Mouse (Mus musculus) liver, embryonic 12.5 days (tissue): ENCODE results near the gene Mpdu1. TPM values are rescaled to one million over a fixed set of nuclear protein-coding genes. Genes with fewer than 3 reads are reported as not detected.
A peak's percentile ranks its signal among the peaks of the same experiment; 100 is the strongest.

Source experiments
- ATAC-seq: fragments of 200-750 bp; cut with Nextera tagmentation; 2 replicates; pipeline ENCODE4 v1.8.0; 2017; ENCODE audit warnings: moderate number of reproducible peaks, mild to moderate bottlenecking, moderate library complexity
- H3K27ac ChIP-seq: fragments of 300-500 bp; sonication (generic); 2 replicates; pipeline ENCODE4 v1.5.1; 2016; ENCODE audit warnings: mild to moderate bottlenecking
- H3K27me3 ChIP-seq: fragments of 300-500 bp; sonication (generic); replicated peaks from 2 replicates; pipeline ENCODE4 v1.6.1; 2016; ENCODE audit warnings: mild to moderate bottlenecking, moderate library complexity
- H3K36me3 ChIP-seq: fragments of 300-500 bp; sonication (generic); 2 replicates; pipeline ENCODE4 v1.6.1; 2016; ENCODE audit warnings: mild to moderate bottlenecking, moderate library complexity
- H3K4me1 ChIP-seq: fragments of 300-500 bp; sonication (generic); 2 replicates; pipeline ENCODE4 v1.6.1; 2016
- H3K4me2 ChIP-seq: fragments of 300-500 bp; sonication (generic); 2 replicates; pipeline ENCODE4 v1.6.1; 2016; ENCODE audit warnings: mild to moderate bottlenecking, moderate library complexity
- H3K4me3 ChIP-seq: fragments of 300-500 bp; sonication (generic); 2 replicates; pipeline ENCODE4 v1.5.1; 2016; ENCODE audit warnings: mild to moderate bottlenecking, moderate library complexity
- H3K9ac ChIP-seq: fragments of 300-500 bp; sonication (generic); 2 replicates; pipeline ENCODE4 v1.6.1; 2016; ENCODE audit warnings: mild to moderate bottlenecking, moderate library complexity
- H3K9me3 ChIP-seq: fragments of 300-500 bp; sonication (generic); replicated peaks from 2 replicates; pipeline ENCODE4 v1.6.1; 2016; ENCODE audit warnings: mild to moderate bottlenecking, moderate library complexity
- WGBS: fragments of 180-500 bp; shearing (Covaris S2); methylation state at CpG from one replicate; pipeline ENCODE4 v1.1.7; 2016; ENCODE audit not compliant: insufficient replicate concordance; 5-methylcytosine and 5-hydroxymethylcytosine counted together
- polyA plus RNA-seq: library from polyadenylated mRNA; unstranded; fragments of >200 nt; fragmentation: Nextera tagmentation; extraction: Ambion mirVana; gene quantifications from 2 replicates; pipeline ENCODE4 v1.2.1, GENCODE M21; 2016

Mpdu1 gene
- polyA plus RNA-seq, 1 experiment from 2014 or later: 39.4 TPM

- peaks cover 75% of the 10 kb centered on the region for H3K36me3 ChIP-seq
- H3K9ac ChIP-seq: peak overlapping the region; percentile 40
- peak overlapping the region; percentile 30 for H3K4me2 ChIP-seq
- WGBS: 58% methylated on average over 10 of the region's 10 CpGs
- H3K27me3 ChIP-seq: no peaks in the 10 kb centered on the region
- peaks cover 60% of the 10 kb centered on the region for H3K4me1 ChIP-seq
- ATAC-seq: peak; percentile 56; the same call in 1 of the 2 replicates
- no peak overlapping the region for H3K4me3 ChIP-seq
- peak overlapping the region; percentile 34 for H3K27ac ChIP-seq
- no peaks in the 10 kb centered on the region for H3K9me3 ChIP-seq
Observed at GRCm38 (mm10) chr11:69656617-69657461, 5.6 kb downstream of the Mpdu1 start.

- no peaks in the 10 kb centered on the region for H3K9me3 ChIP-seq
- peak overlapping the region; percentile 40; the same call in 1 of the 2 replicates for H3K9ac ChIP-seq
Observed at GRCm38 (mm10) chr11:69656065-69656455, 6.4 kb downstream of the Mpdu1 start.

DNA sequence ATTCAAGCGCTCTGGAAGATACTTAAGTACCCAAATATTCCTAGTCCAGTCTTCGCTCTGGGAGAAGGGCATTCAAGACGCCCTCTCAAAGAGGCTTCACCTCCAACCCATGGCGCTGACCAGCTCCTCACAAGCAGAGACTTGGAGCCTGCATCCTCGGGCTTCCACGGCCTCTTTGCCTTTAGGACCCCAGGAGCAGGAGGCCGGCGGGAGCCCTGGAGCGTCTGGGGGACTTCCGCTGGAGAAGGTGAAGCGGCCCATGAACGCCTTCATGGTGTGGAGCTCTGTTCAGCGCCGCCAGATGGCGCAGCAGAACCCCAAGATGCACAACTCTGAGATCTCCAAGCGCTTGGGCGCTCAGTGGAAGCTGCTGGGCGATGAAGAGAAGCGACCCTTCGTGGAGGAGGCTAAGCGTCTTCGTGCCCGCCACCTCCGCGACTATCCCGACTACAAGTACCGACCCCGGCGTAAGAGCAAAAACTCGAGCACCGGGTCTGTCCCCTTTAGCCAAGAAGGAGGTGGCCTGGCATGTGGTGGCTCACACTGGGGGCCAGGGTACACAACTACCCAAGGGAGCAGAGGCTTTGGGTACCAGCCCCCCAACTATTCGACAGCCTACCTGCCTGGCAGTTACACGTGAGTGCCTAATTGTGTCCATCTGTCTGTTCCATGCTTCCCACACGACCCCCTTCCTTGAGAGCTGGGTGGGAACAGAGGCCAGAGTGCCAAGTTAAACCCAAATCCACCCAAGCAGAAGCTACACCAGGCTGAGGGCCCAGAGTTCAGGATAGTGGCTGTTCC is 7.0 kb downstream of the Mpdu1 start, which contains the start of gene Sox15:
Gene Sox15, plus strand, starts transcription at position 51 of the 801 bp plus-strand sequence.
- peak; percentile 63; the same call in 1 of the 2 replicates for ATAC-seq
- 42% methylated on average over 34 of the region's 34 CpGs for WGBS
- Histone ChIP-seq H3K4me1 (peaks cover 47% of the 10 kb centered on the region), H3K4me2 (no peak within 1 kb of the TSS), H3K9me3 (no peaks in the 10 kb centered on the region), H3K9ac (peak within 1 kb of the TSS; percentile 13; the same call in 1 of the 2 replicates), H3K27me3 (no peaks in the 10 kb centered on the region), H3K4me3 (no peak within 1 kb of the TSS), H3K27ac (peak within 1 kb of the TSS; percentile 34), H3K36me3 (peaks cover 88% of the 10 kb centered on the region)

More at GRCm38 (mm10) chr11:69656065-69656455, 6.4 kb downstream of the Mpdu1 start:
- Histone ChIP-seq H3K4me2 (peak overlapping the region; percentile 30; the same call in 1 of the 2 replicates), H3K27me3 (no peaks in the 10 kb centered on the region), H3K36me3 (peaks cover 83% of the 10 kb centered on the region), H3K27ac (0 out of 2 replicates have a peak overlapping the region, but pooled peaks have one; percentile 34), H3K4me1 (peaks cover 53% of the 10 kb centered on the region), H3K4me3 (no peak overlapping the region)
- 83% methylated on average over 5 of the region's 5 CpGs for WGBS
- ATAC-seq: no peak

GRCm38 (mm10) chr11:69654760-69655159 is 7.7 kb downstream of the Mpdu1 start:
- no peaks in the 10 kb centered on the region for H3K27me3 ChIP-seq
- H3K4me3 ChIP-seq: no peak overlapping the region
- H3K9me3 ChIP-seq: no peaks in the 10 kb centered on the region
- H3K9ac ChIP-seq: no peak overlapping the region
- H3K4me1 ChIP-seq: peaks cover 45% of the 10 kb centered on the region
- peaks cover 89% of the 10 kb centered on the region for H3K36me3 ChIP-seq
- ATAC-seq: no peak
- peak overlapping the region; percentile 22; the same call in 1 of the 2 replicates for H3K27ac ChIP-seq
- 43% methylated on average over 9 of the region's 9 CpGs for WGBS
- H3K4me2 ChIP-seq: no peak overlapping the region

DNA sequence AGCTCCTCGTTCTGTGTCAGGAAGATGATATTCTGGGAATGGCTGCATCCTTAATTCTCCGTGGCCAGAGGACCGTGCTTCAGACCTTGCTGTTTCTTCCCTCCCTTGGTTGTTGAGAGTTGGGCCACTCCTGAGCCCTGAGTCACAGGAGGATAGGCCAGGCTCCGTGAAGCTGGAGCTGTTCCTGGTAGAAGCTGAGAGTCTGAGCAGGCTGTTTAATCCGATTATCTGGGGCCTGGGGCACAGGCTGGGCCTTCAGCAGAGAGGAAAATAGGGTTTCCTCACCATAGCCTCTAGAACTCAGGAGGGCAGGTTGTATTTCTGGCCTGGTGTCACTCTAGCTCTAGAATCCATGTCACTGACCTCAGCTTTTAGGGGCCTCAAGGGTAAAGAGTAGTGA is 9.0 kb downstream of the Mpdu1 start:
- no peak for ATAC-seq
- peaks cover 45% of the 10 kb centered on the region for H3K4me1 ChIP-seq
- H3K4me3 ChIP-seq: no peak overlapping the region
- H3K27ac ChIP-seq: no peak overlapping the region
- no peaks in the 10 kb centered on the region for H3K9me3 ChIP-seq
- no peaks in the 10 kb centered on the region for H3K27me3 ChIP-seq
- H3K9ac ChIP-seq: no peak overlapping the region
- WGBS: 73% methylated on average over 5 of the region's 5 CpGs
- peaks cover 91% of the 10 kb centered on the region for H3K36me3 ChIP-seq
- H3K4me2 ChIP-seq: no peak overlapping the region

GRCm38 (mm10) chr11:69645860-69646259 is 16.6 kb downstream of the Mpdu1 start:
- ATAC-seq: no peak
- H3K4me3 ChIP-seq: no peak overlapping the region
- 90% methylated on average over 5 of the region's 5 CpGs for WGBS
- peaks cover 99% of the 10 kb centered on the region for H3K36me3 ChIP-seq
- no peaks in the 10 kb centered on the region for H3K27me3 ChIP-seq
- no peak overlapping the region for H3K4me2 ChIP-seq
- no peak overlapping the region for H3K9ac ChIP-seq
- no peaks in the 10 kb centered on the region for H3K9me3 ChIP-seq
- no peaks in the 10 kb centered on the region for H3K4me1 ChIP-seq
- no peak overlapping the region for H3K27ac ChIP-seq

GRCm38 (mm10) chr11:69635471-69635870 is 27.0 kb downstream of the Mpdu1 start:
- no peaks in the 10 kb centered on the region for H3K27me3 ChIP-seq
- H3K9ac ChIP-seq: peak overlapping the region; percentile 31; the same call in 1 of the 2 replicates
- H3K9me3 ChIP-seq: no peaks in the 10 kb centered on the region
- H3K4me2 ChIP-seq: peak overlapping the region; percentile 86
- H3K4me3 ChIP-seq: no peak overlapping the region
- WGBS: 82% methylated on average over 3 of the region's 3 CpGs
- peaks cover 39% of the 10 kb centered on the region for H3K36me3 ChIP-seq
- H3K4me1 ChIP-seq: peaks cover 45% of the 10 kb centered on the region
- peak overlapping the region; percentile 40; the same call in 1 of the 2 replicates for H3K27ac ChIP-seq
- ATAC-seq: no peak

GRCm38 (mm10) chr11:69633128-69633866 is 29.1 kb downstream of the Mpdu1 start:
- no peaks in the 10 kb centered on the region for H3K27me3 ChIP-seq
- peak overlapping the region; percentile 98 for H3K27ac ChIP-seq
- peak overlapping the region; percentile 98 for H3K4me3 ChIP-seq
- H3K9me3 ChIP-seq: no peaks in the 10 kb centered on the region
- peaks cover 48% of the 10 kb centered on the region for H3K4me1 ChIP-seq
- H3K9ac ChIP-seq: peak overlapping the region; percentile 99
- ATAC-seq: peak; percentile 60
- H3K4me2 ChIP-seq: peak overlapping the region; percentile 86
- peaks cover 22% of the 10 kb centered on the region for H3K36me3 ChIP-seq
- under 1% methylated on average over 42 of the region's 50 CpGs for WGBS

GRCm38 (mm10) chr11:69632284-69633089 is 30.0 kb downstream of the Mpdu1 start, which contains the start of gene Fxr2:
Fxr2 (plus strand) TSS chr11:69632990.
- Histone ChIP-seq H3K27ac (peak within 1 kb of the TSS; percentile 98), H3K36me3 (peaks cover 14% of the 10 kb centered on the region), H3K4me1 (peaks cover 48% of the 10 kb centered on the region), H3K4me2 (peak within 1 kb of the TSS; percentile 86), H3K27me3 (no peaks in the 10 kb centered on the region), H3K4me3 (peak within 1 kb of the TSS; percentile 98), H3K9me3 (no peaks in the 10 kb centered on the region), H3K9ac (peak within 1 kb of the TSS; percentile 99)
- WGBS: under 1% methylated on average over 48 of the region's 56 CpGs
- peak; percentile 95 for ATAC-seq

DNA sequence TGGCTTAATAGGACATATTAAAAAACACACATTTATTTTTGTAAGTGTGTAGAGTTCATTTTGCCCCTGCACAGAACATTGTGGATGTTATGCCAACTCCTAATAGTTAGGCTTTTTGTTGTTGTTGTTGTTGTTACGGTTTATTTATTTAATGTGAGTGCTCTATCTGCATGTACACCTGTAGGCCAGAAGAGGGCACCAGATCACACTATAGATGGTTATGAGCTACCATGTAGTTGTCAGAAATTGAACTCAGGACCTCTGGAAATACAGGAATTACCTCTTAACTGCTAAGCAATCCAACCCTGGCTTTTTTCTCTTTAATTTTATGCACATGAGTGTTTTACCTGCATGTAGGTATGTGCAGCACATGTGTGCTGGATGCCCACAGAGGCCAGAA is 32.6 kb downstream of the Mpdu1 start:
- WGBS: 63% methylated on average over 1 of the region's 1 CpGs
- Histone ChIP-seq H3K4me2 (no peak overlapping the region), H3K9ac (no peak overlapping the region), H3K27me3 (no peaks in the 10 kb centered on the region), H3K4me1 (peaks cover 26% of the 10 kb centered on the region), H3K9me3 (no peaks in the 10 kb centered on the region), H3K36me3 (no peaks in the 10 kb centered on the region), H3K4me3 (no peak overlapping the region), H3K27ac (no peak overlapping the region)
- ATAC-seq: no peak
